ENCODE assay signal across 9 mouse cellular contexts in the genomic region with DNA sequence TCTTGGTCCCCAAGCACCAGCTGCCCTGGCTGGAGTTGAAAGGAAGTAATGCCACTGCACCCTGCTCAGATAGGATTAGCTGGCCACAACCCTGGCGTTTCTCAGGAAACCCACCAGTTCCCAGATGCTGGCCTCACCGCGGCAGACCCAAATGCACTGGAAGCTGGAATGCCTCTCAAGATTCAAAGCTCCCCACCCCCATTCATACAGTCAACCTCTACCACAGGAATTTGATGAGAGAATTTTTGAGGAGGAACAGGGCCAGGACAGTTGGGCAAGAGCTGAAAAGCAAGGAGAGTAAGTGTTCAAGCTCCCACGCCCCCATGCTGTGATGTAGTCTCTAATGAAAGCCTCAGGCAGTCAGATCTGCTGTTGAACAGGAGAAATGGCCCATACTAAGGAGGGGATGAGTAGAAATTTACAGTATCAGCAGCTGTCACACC. TPM values are rescaled to one million over a fixed set of nuclear protein-coding genes. Genes with fewer than 3 reads are reported as not detected.
DNase-seq lines count a peak whose midpoint lies in the region; ATAC-seq and TF ChIP-seq lines count a peak whose summit lies in the region.
"Had no signal": no experiment of that assay in that cellular context is flagged by ENCODE, and none has a peak within 500 bp of the region (broad histone marks: within the 10 kb centered on the region; RNA-seq: fewer than 3 reads in every experiment).

No protein-coding gene starts in this region.

- H3K27ac ChIP-seq in hindbrain, postnatal 0 days, result no peak overlapping the region
- H3K27ac ChIP-seq in midbrain, embryonic 16.5 days (ENCODE audit: low read length), result peak overlapping the region; percentile 55

- ATAC-seq in hindbrain, postnatal 0 days, result 0 out of 2 replicates have a peak, but pooled peaks have one; percentile 24
- ATAC-seq in midbrain, embryonic 16.5 days, result no peak

- peak overlapping the region; percentile 52 for H3K4me2 ChIP-seq in hindbrain, postnatal 0 days (ENCODE audit: low read depth, low read length)
- H3K4me2 ChIP-seq in midbrain, embryonic 16.5 days (ENCODE audit: low read length), result peak overlapping the region; percentile 48; the same call in 1 of the 2 replicates

- no peak overlapping the region for H3K4me3 ChIP-seq in hindbrain, postnatal 0 days (ENCODE audit: low read length)
- H3K4me3 ChIP-seq in midbrain, embryonic 16.5 days (ENCODE audit: low read depth, low read length), result no peak overlapping the region

- WGBS in hindbrain, postnatal 0 days, result 31% methylated on average over 4 of the region's 4 CpGs
- 17% methylated on average over 4 of the region's 4 CpGs for WGBS in midbrain, embryonic 16.5 days

- H3K9me3 ChIP-seq in hindbrain, postnatal 0 days (ENCODE audit: low read length), result no peaks in the 10 kb centered on the region
- no peaks in the 10 kb centered on the region for H3K9me3 ChIP-seq in midbrain, embryonic 16.5 days (replicated peaks; ENCODE audit: control insufficient read depth, low read length, poor library complexity, severe bottlenecking)

- H3K27me3 ChIP-seq in hindbrain, postnatal 0 days (ENCODE audit: insufficient read depth, low read length), result no peaks in the 10 kb centered on the region
- H3K27me3 ChIP-seq in midbrain, embryonic 16.5 days (ENCODE audit: control insufficient read depth, insufficient read depth, low read depth, low read length), result no peaks in the 10 kb centered on the region

- no peak overlapping the region for H3K9ac ChIP-seq in hindbrain, postnatal 0 days (replicated peaks; ENCODE audit: low read length)
- H3K9ac ChIP-seq in midbrain, embryonic 16.5 days (ENCODE audit: low read depth, low read length), result peak overlapping the region; percentile 45; the same call in 1 of the 2 replicates

- intact Hi-C loops in left cerebral cortex, postnatal 36 days (cut with DNase I), result no loop called here

- H3K36me3 ChIP-seq in hindbrain, postnatal 0 days (ENCODE audit: insufficient read depth, low read length), result no peaks in the 10 kb centered on the region
- H3K36me3 ChIP-seq in midbrain, embryonic 16.5 days (ENCODE audit: control insufficient read depth, insufficient read depth, low read length), result no peaks in the 10 kb centered on the region

- peaks cover 11% of the 10 kb centered on the region; the same call in 1 of the 2 replicates for H3K4me1 ChIP-seq in hindbrain, postnatal 0 days (ENCODE audit: insufficient read depth, low read length)
- peaks cover 14% of the 10 kb centered on the region for H3K4me1 ChIP-seq in midbrain, embryonic 16.5 days (ENCODE audit: control insufficient read depth, insufficient read depth, low read length)

- DNase-seq in kidney, postnatal 4 days, result peak; percentile 9 to 22
- no peak for DNase-seq in kidney, postnatal 14 days
- DNase-seq in embryo, embryonic 10 days (ENCODE audit: low spot score), result peak; percentile 16
- DNase-seq in hindbrain, postnatal 0 days (ENCODE audit: low spot score), result peak; percentile 12
- no peak for DNase-seq in right cerebral cortex, postnatal 4 days
- DNase-seq in ovary, postnatal 36 days (ENCODE audit: low spot score), result no peak
- DNase-seq in left cerebral cortex, postnatal 36 days (ENCODE audit: low spot score in 2 of 2), result no peak

- no peak for TF ChIP-seq CTCF in hindbrain, postnatal 0 days (IDR thresholded peaks at IDR 0.05; ENCODE audit: low read depth)

RNA-seq across cellular contexts. Expression of a gene that starts 9.8 kb away (rescaled TPM):
- total RNA-seq in hindbrain, postnatal 0 days (2014; rRNA removed), result 103 and 104 TPM in 2 replicates
- 119 and 127 TPM in 2 replicates for polyA plus RNA-seq in hindbrain, postnatal 0 days (2015; fragmentation: Nextera tagmentation; extraction: Ambion mirVana)
- 127 and 131 TPM in 2 replicates for polyA plus RNA-seq in midbrain, embryonic 16.5 days (2015; fragmentation: Nextera tagmentation; extraction: Ambion mirVana)
- total RNA-seq in left cerebral cortex, postnatal 36 days (2021), result 10 to 100 TPM; 82.2 to 87.2 TPM

RNA-seq across cellular contexts. Expression of a gene that starts 37.9 kb away (rescaled TPM):
- 0.97 TPM in 1 of 2 replicates, not detected in the other for total RNA-seq in hindbrain, postnatal 0 days (2014; rRNA removed)
- 0.13 and 0.19 TPM in 2 replicates for polyA plus RNA-seq in hindbrain, postnatal 0 days (2015; fragmentation: Nextera tagmentation; extraction: Ambion mirVana)
- 0.10 and 0.16 TPM in 2 replicates for polyA plus RNA-seq in midbrain, embryonic 16.5 days (2015; fragmentation: Nextera tagmentation; extraction: Ambion mirVana)
- total RNA-seq in left cerebral cortex, postnatal 36 days (2021), result 1 to 10 TPM in 1 of 2 experiments, under 1 TPM in 1; 0.96 to 1.5 TPM
- polyA plus RNA-seq: liver, embryonic 16.5 days had no signal

RNA-seq across cellular contexts. Expression of a gene that starts 38.0 kb away (rescaled TPM):
- 10.1 and 13.9 TPM in 2 replicates for total RNA-seq in hindbrain, postnatal 0 days (2014; rRNA removed)
- 3.0 and 3.8 TPM in 2 replicates for polyA plus RNA-seq in hindbrain, postnatal 0 days (2015; fragmentation: Nextera tagmentation; extraction: Ambion mirVana)
- 4.0 and 4.9 TPM in 2 replicates for polyA plus RNA-seq in midbrain, embryonic 16.5 days (2015; fragmentation: Nextera tagmentation; extraction: Ambion mirVana)
- total RNA-seq in left cerebral cortex, postnatal 36 days (2021), result 10 to 100 TPM; 53.1 to 55.3 TPM

RNA-seq across cellular contexts. Expression of a gene that starts 43.5 kb away (rescaled TPM):
- total RNA-seq in hindbrain, postnatal 0 days (2014; rRNA removed), result 33.1 and 36.9 TPM in 2 replicates
- 9.6 and 11.6 TPM in 2 replicates for polyA plus RNA-seq in hindbrain, postnatal 0 days (2015; fragmentation: Nextera tagmentation; extraction: Ambion mirVana)
- polyA plus RNA-seq in midbrain, embryonic 16.5 days (2015; fragmentation: Nextera tagmentation; extraction: Ambion mirVana), result 14.1 and 15.8 TPM in 2 replicates
- 10 to 100 TPM; 40.0 to 44.5 TPM for total RNA-seq in left cerebral cortex, postnatal 36 days (2021)

Comparison
In these comparisons a context has a peak if more than half of its experiments do, and no peak if none do; other contexts are left out.
1. DNase-seq: peak in kidney, postnatal 4 days (2 of 2), embryo, embryonic 10 days (single experiment) and hindbrain, postnatal 0 days (single experiment); none in kidney, postnatal 14 days (single experiment), right cerebral cortex, postnatal 4 days (single experiment), ovary, postnatal 36 days (single experiment) and left cerebral cortex, postnatal 36 days (0 of 2).